Mouse (Mus musculus): Measurements from ENCODE around the gene Minar1. TPM values are rescaled to one million over a fixed set of nuclear protein-coding genes. Genes with fewer than 3 reads are reported as not detected.

Gene Minar1
- 0.06 TPM in 1 of 2 replicates, not detected in the other for polyA plus RNA-seq (2015; fragmentation: Nextera tagmentation; extraction: Ambion mirVana)

GRCm38 (mm10) chr9:89623006-89623760, at the start of gene Minar1:
Minar1 (minus strand) TSS chr9:89623125.
- DNase-seq (ENCODE audit: low spot score), result no peak

GRCm38 (mm10) chr9:89669878-89670277, 47.0 kb upstream of the Minar1 start:
- DNase-seq (ENCODE audit: low spot score), result no peak

GRCm38 (mm10) chr9:89667306-89667942, 44.5 kb upstream of the Minar1 start:
- peak; percentile 34 for DNase-seq (ENCODE audit: low spot score)

GRCm38 (mm10) chr9:89650913-89651312, 28.0 kb upstream of the Minar1 start:
- DNase-seq (ENCODE audit: low spot score), result no peak

GRCm38 (mm10) chr9:89637453-89637852, 14.5 kb upstream of the Minar1 start:
- no peak for DNase-seq (ENCODE audit: low spot score)

GRCm38 (mm10) chr9:89622296-89623005, 474 bp downstream of the Minar1 start:
- no peak for DNase-seq (ENCODE audit: low spot score)

GRCm38 (mm10) chr9:89621750-89622149, 1.2 kb downstream of the Minar1 start:
- DNase-seq (ENCODE audit: low spot score), result no peak

- no peak for DNase-seq (ENCODE audit: low spot score)
These were observed 2.6 kb downstream of the Minar1 start for GRCm38 (mm10) chr9:89620347-89620746.

GRCm38 (mm10) chr9:89616946-89617345, 6.0 kb downstream of the Minar1 start:
- DNase-seq (ENCODE audit: low spot score), result no peak

- no peak for DNase-seq (ENCODE audit: low spot score)
These were observed 12.3 kb downstream of the Minar1 start for GRCm38 (mm10) chr9:89610592-89610991.

GRCm38 (mm10) chr9:89607321-89607720, 15.6 kb downstream of the Minar1 start:
- DNase-seq (ENCODE audit: low spot score), result no peak

GRCm38 (mm10) chr9:89606256-89606655, 16.7 kb downstream of the Minar1 start:
- no peak for DNase-seq (ENCODE audit: low spot score)

GRCm38 (mm10) chr9:89601891-89602290, 21.0 kb downstream of the Minar1 start:
- no peak for DNase-seq (ENCODE audit: low spot score)

- no peak for DNase-seq (ENCODE audit: low spot score)
These were observed 22.2 kb downstream of the Minar1 start for GRCm38 (mm10) chr9:89600677-89601076.

GRCm38 (mm10) chr9:89597071-89597470, 25.9 kb downstream of the Minar1 start:
- no peak for DNase-seq (ENCODE audit: low spot score)

GRCm38 (mm10) chr9:89596392-89596791, 26.5 kb downstream of the Minar1 start:
- DNase-seq (ENCODE audit: low spot score), result no peak

GRCm38 (mm10) chr9:89592391-89592790, 30.5 kb downstream of the Minar1 start:
- DNase-seq (ENCODE audit: low spot score), result no peak

- no peak for DNase-seq (ENCODE audit: low spot score)
These were observed 44.5 kb downstream of the Minar1 start for GRCm38 (mm10) chr9:89578422-89578821.

GRCm38 (mm10) chr9:89552663-89553062, 70.3 kb downstream of the Minar1 start:
- no peak for DNase-seq (ENCODE audit: low spot score)
